Mouse (Mus musculus): Measurements from ENCODE around the gene Cntn3.

Gene Cntn3

GRCm38 (mm10) chr6:102478320-102479080 is 94.4 kb downstream of the Cntn3 start:
- no peak for DNase-seq (ENCODE audit: low read depth, low spot score)

GRCm38 (mm10) chr6:102438353-102438752 is 134.5 kb downstream of the Cntn3 start:
- DNase-seq (ENCODE audit: low read depth, low spot score): no peak

GRCm38 (mm10) chr6:102427549-102427948 is 145.4 kb downstream of the Cntn3 start:
- no peak for DNase-seq (ENCODE audit: low read depth, low spot score)

- DNase-seq (ENCODE audit: low read depth, low spot score): peak; percentile 6
These were observed 151.1 kb downstream of the Cntn3 start for GRCm38 (mm10) chr6:102421781-102422180.

GRCm38 (mm10) chr6:102388590-102388989 is 184.3 kb downstream of the Cntn3 start:
- no peak for DNase-seq (ENCODE audit: low read depth, low spot score)

- DNase-seq (ENCODE audit: low read depth, low spot score): no peak
These were observed 200.8 kb downstream of the Cntn3 start for GRCm38 (mm10) chr6:102372112-102372511.

GRCm38 (mm10) chr6:102363880-102364279 is 209.0 kb downstream of the Cntn3 start:
- no peak for DNase-seq (ENCODE audit: low read depth, low spot score)

GRCm38 (mm10) chr6:102363291-102363832 is 209.5 kb downstream of the Cntn3 start:
- DNase-seq (ENCODE audit: low read depth, low spot score): no peak

DNA sequence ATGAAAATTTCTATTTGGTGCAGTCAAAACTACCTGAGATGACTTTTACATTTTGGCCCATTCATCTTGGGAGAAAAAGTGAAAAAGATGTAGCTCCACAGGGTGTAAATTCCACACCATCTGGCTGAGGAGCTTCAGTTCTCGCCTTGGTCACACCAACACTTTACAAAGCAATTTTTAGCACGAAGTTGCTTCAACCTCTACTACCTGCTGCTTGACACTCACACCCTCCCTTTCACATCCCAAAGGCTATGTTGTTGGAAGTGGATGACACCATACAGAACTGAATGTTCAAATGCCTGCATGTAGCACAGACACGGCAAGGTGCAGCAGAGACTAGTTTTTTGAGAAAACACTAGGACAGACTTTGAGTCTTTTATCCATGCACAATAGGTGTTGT is 240.8 kb downstream of the Cntn3 start:
- no peak for DNase-seq (ENCODE audit: low read depth, low spot score)

GRCm38 (mm10) chr6:102326711-102327110 is 246.2 kb downstream of the Cntn3 start:
- no peak for DNase-seq (ENCODE audit: low read depth, low spot score)

- DNase-seq (ENCODE audit: low read depth, low spot score): no peak
These were observed 250.2 kb downstream of the Cntn3 start for GRCm38 (mm10) chr6:102322614-102323284.

DNA sequence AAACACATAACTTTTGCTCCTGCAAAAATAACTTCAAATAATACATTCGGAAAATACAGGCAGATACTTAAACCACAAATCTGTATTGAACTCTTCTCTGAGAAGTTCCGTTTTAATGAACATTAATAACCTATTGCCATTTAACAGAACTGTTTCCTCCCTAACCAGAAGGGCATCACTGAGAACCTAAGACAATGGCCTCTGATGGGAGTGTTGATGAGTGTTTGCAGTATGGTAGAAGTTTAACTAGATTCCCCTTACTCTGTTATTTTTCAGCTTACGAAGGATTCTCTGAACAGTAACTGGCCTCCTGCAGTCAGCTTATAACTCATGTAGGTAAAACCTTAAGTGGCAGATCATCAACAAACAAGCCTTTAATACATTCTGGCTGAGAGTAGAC is 253.1 kb downstream of the Cntn3 start:
- DNase-seq (ENCODE audit: low read depth, low spot score): no peak

- no peak for DNase-seq (ENCODE audit: low read depth, low spot score)
These were observed 290.0 kb downstream of the Cntn3 start for GRCm38 (mm10) chr6:102282889-102283288.

DNA sequence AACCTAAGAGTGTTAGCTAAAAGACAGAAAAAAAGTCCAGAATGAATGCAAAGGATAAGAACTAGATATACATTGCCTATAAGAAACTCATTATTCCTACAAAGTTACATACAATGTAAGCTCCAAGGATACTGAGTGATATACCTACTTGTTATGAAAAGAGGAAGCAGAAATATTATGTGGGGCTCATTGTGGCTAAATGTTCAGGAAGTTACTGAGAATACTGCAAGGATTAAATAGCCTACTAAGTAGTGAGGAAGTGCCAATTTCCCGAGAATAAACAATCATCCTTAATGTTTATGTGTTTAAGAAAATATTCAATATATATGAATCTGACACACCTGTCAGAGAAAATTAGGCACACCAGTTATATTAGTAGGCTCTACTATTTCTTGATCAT is 341.9 kb downstream of the Cntn3 start:
- no peak for DNase-seq (ENCODE audit: low read depth, low spot score)

DNA sequence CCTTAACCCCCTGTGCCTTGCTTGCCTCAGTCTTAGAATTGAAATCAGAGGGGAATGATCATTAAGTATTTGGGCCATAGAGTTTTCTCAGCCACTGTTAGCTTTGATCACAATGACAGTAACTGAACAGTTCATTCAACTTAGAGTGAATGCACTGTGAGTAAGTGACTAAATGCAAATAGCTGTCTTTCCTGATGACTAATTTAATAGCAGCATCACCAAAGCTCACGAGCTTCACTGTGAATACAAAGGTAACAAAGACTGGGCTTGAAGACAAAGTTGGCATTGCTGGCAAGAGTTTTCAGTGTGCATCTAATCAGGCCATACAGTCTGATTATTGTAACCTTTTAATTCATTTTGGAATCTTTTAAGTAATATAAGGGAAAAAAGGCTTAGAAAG is 386.6 kb downstream of the Cntn3 start:
- DNase-seq (ENCODE audit: low read depth, low spot score): no peak

DNA sequence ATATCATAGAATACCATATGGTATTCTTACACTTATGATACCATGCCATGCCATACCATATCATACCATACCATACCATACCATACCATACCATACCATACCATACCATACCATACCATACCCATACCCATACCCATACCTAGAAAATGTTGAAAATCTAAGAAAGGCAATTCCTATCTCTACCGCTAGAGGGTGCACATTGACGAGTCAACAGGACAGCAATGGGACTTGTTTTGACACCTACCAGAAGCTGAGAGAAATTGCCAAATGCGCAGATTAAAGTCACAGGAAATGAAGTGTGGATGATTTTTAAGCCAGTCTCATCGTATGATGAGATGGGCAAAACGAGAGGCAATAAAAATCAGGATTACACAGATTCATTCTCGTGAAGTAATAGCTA is 402.0 kb downstream of the Cntn3 start:
- peak; percentile 67 for DNase-seq (ENCODE audit: low read depth, low spot score)

- DNase-seq (ENCODE audit: low read depth, low spot score): no peak
These were observed 411.7 kb downstream of the Cntn3 start for GRCm38 (mm10) chr6:102161186-102161585.

DNA sequence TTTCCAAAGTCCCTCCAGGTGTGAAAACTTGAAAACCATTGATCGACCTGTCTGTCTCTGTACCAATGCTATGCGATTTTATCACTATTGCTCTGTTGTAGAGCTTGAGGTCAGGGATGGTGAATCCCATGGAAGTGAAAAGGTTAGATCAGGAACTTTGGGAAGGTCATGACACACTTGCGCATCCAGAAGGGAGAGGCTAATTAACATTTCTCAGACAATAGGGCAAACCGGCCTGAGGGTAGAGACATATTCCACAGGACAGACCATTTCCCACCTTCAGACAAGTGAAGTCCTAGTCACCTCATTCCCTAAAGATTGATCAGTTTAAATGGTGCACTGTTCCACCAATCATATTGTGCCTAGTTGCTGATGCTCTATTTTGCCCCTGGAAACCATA is 451.2 kb downstream of the Cntn3 start:
- DNase-seq (ENCODE audit: low read depth, low spot score): peak; percentile 53

DNA sequence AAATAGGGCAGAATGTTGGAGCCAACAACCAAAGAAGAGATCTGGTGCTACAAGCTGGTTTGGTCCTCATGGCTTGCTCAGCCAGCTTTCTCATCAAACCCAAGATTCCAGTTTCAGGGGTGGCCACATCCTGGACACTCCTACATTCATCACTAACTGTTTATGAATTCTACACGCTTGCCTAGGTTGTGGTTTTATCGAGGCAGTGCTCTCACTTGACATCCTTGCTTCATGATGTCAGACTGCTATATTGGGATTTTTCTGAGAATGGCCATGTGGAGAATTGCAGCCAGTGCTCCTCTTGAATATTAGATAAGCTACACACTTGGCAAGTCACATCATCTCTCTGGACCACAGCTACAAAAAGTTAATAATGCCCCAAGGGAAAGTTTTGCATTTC is 452.9 kb downstream of the Cntn3 start:
- no peak for DNase-seq (ENCODE audit: low read depth, low spot score)

DNA sequence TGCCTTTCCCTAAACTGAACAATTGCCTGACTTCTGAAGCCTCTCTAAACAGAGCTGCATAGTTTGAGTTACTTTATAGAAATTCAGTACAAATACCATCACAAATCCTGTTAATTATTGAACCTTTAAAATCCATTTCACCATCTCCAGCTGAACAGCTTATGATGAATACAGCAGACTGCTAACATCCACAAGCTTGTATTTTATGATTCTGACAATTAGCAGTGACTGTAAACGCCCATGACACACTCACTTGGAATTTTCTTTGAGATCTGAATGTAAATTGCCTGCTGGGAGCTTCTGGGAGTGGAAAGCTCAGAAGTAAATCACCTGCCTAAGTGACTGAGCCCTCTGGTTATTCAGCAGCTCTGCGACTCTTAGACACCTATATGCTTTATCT is 459.3 kb downstream of the Cntn3 start:
- no peak for DNase-seq (ENCODE audit: low read depth, low spot score)
